Mouse (Mus musculus) MEL (cell line): ENCODE measurements at regions not wholly inside any gene's neighbourhood (a gene's known extent, or its start where the extent isn't known, plus 50 kb on each side); places are given as distances from the start of the nearest gene placed in this dataset.

ENCODE experiments used
- DNase-seq: peaks from one replicate; pipeline ENCODE4 v3.0.0; 2011; ENCODE audit warnings: low read depth, low spot score
- H3K27ac ChIP-seq: 2 replicates; pipeline ENCODE4 v1.5.1; 2012; ENCODE audit warnings: low read depth, mild to moderate bottlenecking, control low read depth, low read length, moderate library complexity; ENCODE audit not compliant: control insufficient read depth
- H3K27me3 ChIP-seq, 2 experiments: fragments of 150-350 bp in 1 of 2; sonication (generic) in 1 of 2; 2 replicates each; pipeline ENCODE4 v1.6.1; 2012; ENCODE audit warnings: low read length in 2 of 2, mild to moderate bottlenecking in 2 of 2, improper control_type of control experiment in 1 of 2, moderate library complexity in 1 of 2; ENCODE audit not compliant: insufficient read depth in 2 of 2, control insufficient read depth in 1 of 2
- H3K36me3 ChIP-seq, 2 experiments: 2 replicates each; pipeline ENCODE4 v1.6.1; 2012 to 2014; ENCODE audit warnings: low read length in 2 of 2, improper control_type of control experiment in 1 of 2, inconsistent platforms in 1 of 2, mild to moderate bottlenecking in 1 of 2; ENCODE audit not compliant: insufficient read depth in 2 of 2, control insufficient read depth in 1 of 2
- H3K4me1 ChIP-seq, 2 experiments: fragments of 150-350 bp in 1 of 2; sonication (generic) in 1 of 2; 2 replicates each; pipeline ENCODE4 v1.6.1; 2012; ENCODE audit warnings: low read length in 2 of 2, improper control_type of control experiment in 1 of 2, mild to moderate bottlenecking in 1 of 2; ENCODE audit not compliant: insufficient read depth in 2 of 2, control insufficient read depth in 1 of 2
- H3K4me3 ChIP-seq, 2 experiments: fragments of 150-350 bp in 1 of 2; sonication (generic) in 1 of 2; 2 replicates each; pipeline ENCODE4 v1.5.1; 2012; ENCODE audit warnings: low read depth in 2 of 2, low read length in 2 of 2, mild to moderate bottlenecking in 2 of 2, moderate library complexity in 2 of 2, control low read depth in 1 of 2, improper control_type of control experiment in 1 of 2; ENCODE audit not compliant: control insufficient read depth in 1 of 2, insufficient read depth in 1 of 2
- H3K79me2 ChIP-seq: 2 replicates; pipeline ENCODE4 v1.6.1; 2012; ENCODE audit warnings: mild to moderate bottlenecking, low read length, moderate library complexity; ENCODE audit not compliant: control insufficient read depth, poor library complexity, insufficient read depth
- H3K9ac ChIP-seq: 2 replicates; pipeline ENCODE4 v1.6.1; 2012; ENCODE audit warnings: low read depth, mild to moderate bottlenecking, control low read depth, low read length, moderate library complexity; ENCODE audit not compliant: control insufficient read depth, poor library complexity, severe bottlenecking
- H3K9me3 ChIP-seq: fragments of 150-350 bp; sonication (generic); replicated peaks from 2 replicates; pipeline ENCODE4 v1.6.1; 2012; ENCODE audit warnings: mild to moderate bottlenecking, low read length, improper control_type of control experiment, moderate library complexity; ENCODE audit not compliant: insufficient read depth
- BHLHE40 ChIP-seq: IDR thresholded peaks from 2 replicates; pipeline ENCODE4 v1.6.1; 2012; ENCODE audit warnings: low read depth, mild to moderate bottlenecking, inconsistent platforms, low read length, improper control_type of control experiment, borderline replicate concordance
- CHD2 ChIP-seq: IDR thresholded peaks from 2 replicates; pipeline ENCODE4 v1.6.1; 2011; ENCODE audit warnings: low read length, improper control_type of control experiment
- CTCF ChIP-seq, 3 experiments: IDR thresholded peaks in 2 of 3; conservative IDR thresholded peaks in 1 of 3; 2 replicates each; pipeline ENCODE4 v1.5.1; 2011 to 2012; ENCODE audit warnings: low read length in 3 of 3, low read depth in 2 of 3, mild to moderate bottlenecking in 2 of 3, improper control_type of control experiment in 1 of 3, inconsistent platforms in 1 of 3, mixed read lengths in 1 of 3, moderate library complexity in 1 of 3; ENCODE audit not compliant: control insufficient read depth in 1 of 3, insufficient read depth in 1 of 3, poor library complexity in 1 of 3, severe bottlenecking in 1 of 3
- ELF1 ChIP-seq: IDR thresholded peaks from 2 replicates; pipeline ENCODE4 v1.6.1; 2014; ENCODE audit warnings: low read depth, mild to moderate bottlenecking, inconsistent platforms, low read length, improper control_type of control experiment, moderate library complexity
- EP300 ChIP-seq, 2 experiments: IDR thresholded peaks; 2 replicates each; pipeline ENCODE4 v1.6.1; 2011; ENCODE audit warnings: improper control_type of control experiment in 2 of 2, low read length in 2 of 2, low read depth in 1 of 2, mild to moderate bottlenecking in 1 of 2
- ETS1 ChIP-seq: IDR thresholded peaks from 2 replicates; pipeline ENCODE4 v1.6.1; 2012; ENCODE audit warnings: low read depth, mild to moderate bottlenecking, inconsistent platforms, low read length, improper control_type of control experiment, moderate library complexity
- JUND ChIP-seq: IDR thresholded peaks from 2 replicates; pipeline ENCODE4 v1.6.1; 2011; ENCODE audit warnings: low read depth, mild to moderate bottlenecking, improper control_type of control experiment, low read length
- KAT2A ChIP-seq: conservative IDR thresholded peaks from 2 replicates; pipeline ENCODE4 v1.6.1; 2012; ENCODE audit warnings: low read depth, low read length, improper control_type of control experiment, inconsistent platforms
- MAX ChIP-seq: IDR thresholded peaks from 2 replicates; pipeline ENCODE4 v1.6.1; 2011; ENCODE audit warnings: low read length, improper control_type of control experiment
- MEF2A ChIP-seq: IDR thresholded peaks from 2 replicates; pipeline ENCODE4 v1.6.1; 2014; ENCODE audit warnings: low read depth, mild to moderate bottlenecking, inconsistent platforms, low read length, improper control_type of control experiment; ENCODE audit not compliant: poor library complexity, insufficient replicate concordance, severe bottlenecking; ENCODE audit errors: extremely low read depth
- NRF1 ChIP-seq: IDR thresholded peaks from 2 replicates; pipeline ENCODE4 v1.6.1; 2014; ENCODE audit warnings: low read depth, mild to moderate bottlenecking, inconsistent platforms, low read length, improper control_type of control experiment, moderate library complexity; ENCODE audit not compliant: poor library complexity, insufficient read depth, severe bottlenecking
- POLR2A ChIP-seq, 2 experiments: IDR thresholded peaks; 2 replicates each; pipeline ENCODE4 v1.6.1; 2011 to 2012; ENCODE audit warnings: low read length in 2 of 2, mild to moderate bottlenecking in 2 of 2, control low read depth in 1 of 2, improper control_type of control experiment in 1 of 2, low read depth in 1 of 2, moderate library complexity in 1 of 2; ENCODE audit not compliant: control insufficient read depth in 1 of 2, insufficient read depth in 1 of 2, poor library complexity in 1 of 2
- RCOR1 ChIP-seq: IDR thresholded peaks from 2 replicates; pipeline ENCODE4 v1.6.1; 2012; ENCODE audit warnings: low read depth, mild to moderate bottlenecking, inconsistent platforms, low read length, improper control_type of control experiment
- UBTF ChIP-seq: IDR thresholded peaks from 2 replicates; pipeline ENCODE4 v1.6.1; 2012; ENCODE audit warnings: low read depth, mild to moderate bottlenecking, inconsistent platforms, low read length, improper control_type of control experiment, moderate library complexity, borderline replicate concordance; ENCODE audit not compliant: insufficient read depth
- USF1 ChIP-seq: IDR thresholded peaks from 2 replicates; pipeline ENCODE4 v1.6.1; 2014; ENCODE audit warnings: low read depth, mild to moderate bottlenecking, inconsistent platforms, low read length, improper control_type of control experiment, moderate library complexity
- ZMIZ1 ChIP-seq: IDR thresholded peaks from 2 replicates; pipeline ENCODE4 v1.6.1; 2012; ENCODE audit warnings: low read depth, mild to moderate bottlenecking, inconsistent platforms, low read length, improper control_type of control experiment, moderate library complexity
- ZNF384 ChIP-seq: IDR thresholded peaks from 2 replicates; pipeline ENCODE4 v1.6.1; 2012; ENCODE audit warnings: low read depth, mild to moderate bottlenecking, inconsistent platforms, low read length, improper control_type of control experiment

GRCm38 (mm10) chr5:63587051-63587450, 61.9 kb upstream of the Nwd2 start:
- no peak overlapping the region for H3K4me3 ChIP-seq
- TF ChIP-seq RCOR1 (no peak), ZNF384 (no peak)
- TF ChIP-seq, all 39 proteins: peak for 0
- H3K79me2 ChIP-seq, result no peaks in the 10 kb centered on the region
- no peaks in the 10 kb centered on the region for H3K36me3 ChIP-seq
- no peak for DNase-seq
- no peaks in the 10 kb centered on the region for H3K4me1 ChIP-seq
- H3K9ac ChIP-seq, result no peak overlapping the region
- H3K27me3 ChIP-seq, result no peaks in the 10 kb centered on the region
- H3K27ac ChIP-seq, result no peak overlapping the region
- no peaks in the 10 kb centered on the region for H3K9me3 ChIP-seq

DNA sequence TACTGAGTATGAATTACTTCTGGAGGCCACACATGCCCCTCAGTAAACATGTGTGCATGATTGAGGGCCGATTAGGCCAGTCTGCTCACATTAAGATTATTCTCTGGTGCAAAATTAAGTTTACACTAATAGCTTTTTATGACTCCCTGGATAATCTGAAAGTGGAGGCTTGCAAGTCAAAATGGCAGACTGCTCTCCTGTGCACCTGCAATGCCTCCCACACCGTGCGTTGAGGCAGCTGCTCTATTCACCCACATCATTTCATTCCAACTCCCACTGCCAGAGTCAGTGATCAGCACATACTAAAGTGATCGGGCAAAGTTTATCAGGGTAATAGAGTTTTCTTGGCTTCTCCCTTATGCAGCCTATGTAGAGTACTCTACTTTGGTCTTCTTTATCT, 61.0 kb upstream of the Nwd2 start:
- H3K79me2 ChIP-seq, result no peaks in the 10 kb centered on the region
- no peaks in the 10 kb centered on the region for H3K27me3 ChIP-seq
- H3K9me3 ChIP-seq, result no peaks in the 10 kb centered on the region
- H3K36me3 ChIP-seq, result no peaks in the 10 kb centered on the region
- H3K27ac ChIP-seq, result no peak overlapping the region
- H3K4me1 ChIP-seq, result no peaks in the 10 kb centered on the region
- H3K4me3 ChIP-seq, result no peak overlapping the region
- TF ChIP-seq KAT2A (no peak), UBTF (no peak), ZMIZ1 (no peak), ETS1 (no peak), USF1 (no peak), CTCF (IDR thresholded peaks at IDR 0.05 in 2 of 3, conservative IDR thresholded peaks at IDR 0.05 in 1 of 3; ENCODE audit: control insufficient read depth in 1 of 3, insufficient read depth in 1 of 3, low read depth in 2 of 3, low read length in 3 of 3, poor library complexity in 1 of 3, severe bottlenecking in 1 of 3) (no peak), NRF1 (no peak), CHD2 (no peak), POLR2A (IDR thresholded peaks at IDR 0.05; ENCODE audit: control insufficient read depth in 1 of 2, insufficient read depth in 1 of 2, low read depth in 1 of 2, low read length in 2 of 2, poor library complexity in 1 of 2) (no peak), ZNF384 (no peak), MAX (no peak), ELF1 (no peak), MEF2A (no peak), BHLHE40 (no peak), EP300 (IDR thresholded peaks at IDR 0.05; ENCODE audit: low read depth in 1 of 2, low read length in 2 of 2) (no peak), JUND (no peak)
- H3K9ac ChIP-seq, result no peak overlapping the region
- DNase-seq, result no peak
